Mouse (Mus musculus) megakaryocyte, embryonic 14.5 days (primary cell): Measurements from ENCODE around the gene Samd4b. TPM values are rescaled to one million over a fixed set of nuclear protein-coding genes. Genes with fewer than 3 reads are reported as not detected.

Source experiments
- H3K27me3 ChIP-seq: replicated peaks from 2 replicates; pipeline ENCODE3; 2012; ENCODE audit warnings: inconsistent platforms
- H3K36me3 ChIP-seq: replicated peaks from 2 replicates; pipeline ENCODE3; 2012; ENCODE audit warnings: low read length, inconsistent platforms, mixed read lengths
- H3K4me1 ChIP-seq: 2 replicates; pipeline ENCODE4 v1.6.1; 2012; ENCODE audit warnings: inconsistent platforms
- H3K4me3 ChIP-seq: replicated peaks from 2 replicates; pipeline ENCODE3; 2012; ENCODE audit warnings: moderate library complexity, mild to moderate bottlenecking, inconsistent platforms
- H3K9me3 ChIP-seq: 2 replicates; pipeline ENCODE4 v1.6.1; 2012; ENCODE audit warnings: inconsistent platforms
- FLI1 ChIP-seq: IDR thresholded peaks from 2 replicates; pipeline ENCODE4 v1.6.1; 2012; ENCODE audit warnings: low read length, inconsistent platforms, mixed read lengths
- GATA1 ChIP-seq: IDR thresholded peaks from 3 replicates; pipeline ENCODE4 v1.6.1; 2012; ENCODE audit warnings: mixed read lengths, low read length, inconsistent platforms, borderline replicate concordance
- polyA plus RNA-seq: library from polyadenylated mRNA; stranded (reverse); fragments of >175 nt; gene quantifications from 2 replicates; pipeline ENCODE4 v1.2.3, GENCODE M21; 2012; ENCODE audit warnings: low replicate concordance; ENCODE audit not compliant: insufficient read depth

Gene Samd4b
- polyA plus RNA-seq, 1 experiment: 125 TPM

DNA sequence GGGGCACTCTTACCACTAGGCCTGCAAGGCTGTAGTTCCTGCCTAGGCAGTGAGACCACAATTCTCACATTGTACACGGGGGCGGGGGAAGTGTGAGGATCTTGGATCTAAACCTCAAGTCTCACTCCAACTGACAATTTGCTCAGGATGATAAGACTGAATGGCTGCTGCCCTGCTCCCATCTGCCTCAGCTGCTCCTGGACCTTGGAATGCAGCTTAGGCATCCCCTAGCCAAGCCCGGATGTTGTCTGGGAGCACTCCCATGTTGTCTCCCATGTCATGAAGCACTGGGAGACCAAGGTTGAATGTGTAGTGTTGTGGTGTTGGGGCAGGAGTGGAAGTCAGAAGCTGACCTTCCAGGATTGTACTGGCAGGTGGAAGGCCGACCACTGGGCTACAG, 30.4 kb downstream of the Samd4b start:
- H3K9me3 ChIP-seq: no peaks in the 10 kb centered on the region
- TF ChIP-seq GATA1 (no peak), FLI1 (no peak)
- no peak overlapping the region for H3K4me3 ChIP-seq
- peaks cover 70% of the 10 kb centered on the region for H3K36me3 ChIP-seq
- H3K27me3 ChIP-seq: no peaks in the 10 kb centered on the region
- H3K4me1 ChIP-seq: peaks cover 65% of the 10 kb centered on the region

DNA sequence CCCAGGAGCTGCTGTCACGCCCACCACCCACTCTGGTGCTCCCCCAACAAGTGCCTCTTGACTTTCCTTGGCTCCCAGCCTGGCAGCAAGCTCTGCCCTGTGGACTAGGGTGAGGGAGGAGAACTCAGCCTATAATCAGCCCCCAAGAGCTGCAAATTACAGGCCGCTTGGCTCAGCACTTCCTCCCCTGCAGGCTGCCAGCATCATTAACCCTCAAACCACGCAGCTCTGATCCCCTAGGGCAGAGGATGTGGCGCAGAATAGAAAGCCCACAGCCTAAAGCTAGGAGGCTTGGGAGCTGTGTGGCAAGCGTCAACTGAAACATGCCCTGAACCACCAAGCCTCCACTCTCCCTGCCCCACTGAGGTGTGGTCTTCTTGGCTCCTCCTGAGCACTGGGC, 32.5 kb downstream of the Samd4b start:
- H3K4me3 ChIP-seq: no peak overlapping the region
- no peaks in the 10 kb centered on the region for H3K9me3 ChIP-seq
- TF ChIP-seq FLI1: no peak
- TF ChIP-seq GATA1: no peak
- H3K27me3 ChIP-seq: no peaks in the 10 kb centered on the region
- H3K36me3 ChIP-seq: peaks cover 87% of the 10 kb centered on the region
- peaks cover 60% of the 10 kb centered on the region for H3K4me1 ChIP-seq

DNA sequence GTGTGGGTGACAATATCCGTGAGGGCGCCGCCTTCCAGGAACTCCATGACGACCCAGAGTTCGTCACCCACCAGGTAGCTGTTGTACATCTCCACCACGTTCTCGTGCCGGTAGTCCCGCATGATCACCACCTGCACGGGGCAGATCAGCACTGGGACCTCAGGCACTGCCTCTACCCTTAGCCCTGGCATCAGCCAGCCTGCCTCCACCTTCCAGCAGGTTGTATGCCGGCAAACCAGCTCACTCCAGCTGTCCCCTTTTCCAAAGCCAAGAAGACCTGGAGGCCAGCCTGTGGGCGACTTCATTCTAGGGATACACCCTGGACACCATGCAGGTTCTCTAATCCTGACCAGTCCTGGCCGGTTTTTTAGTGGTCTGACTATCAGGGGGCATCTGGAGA, 35.0 kb downstream of the Samd4b start:
- peaks cover 70% of the 10 kb centered on the region for H3K4me1 ChIP-seq
- H3K27me3 ChIP-seq: no peaks in the 10 kb centered on the region
- H3K36me3 ChIP-seq: peaks cover 90% of the 10 kb centered on the region
- H3K9me3 ChIP-seq: no peaks in the 10 kb centered on the region
- TF ChIP-seq FLI1 (no peak), GATA1 (no peak)
- H3K4me3 ChIP-seq: no peak overlapping the region

DNA sequence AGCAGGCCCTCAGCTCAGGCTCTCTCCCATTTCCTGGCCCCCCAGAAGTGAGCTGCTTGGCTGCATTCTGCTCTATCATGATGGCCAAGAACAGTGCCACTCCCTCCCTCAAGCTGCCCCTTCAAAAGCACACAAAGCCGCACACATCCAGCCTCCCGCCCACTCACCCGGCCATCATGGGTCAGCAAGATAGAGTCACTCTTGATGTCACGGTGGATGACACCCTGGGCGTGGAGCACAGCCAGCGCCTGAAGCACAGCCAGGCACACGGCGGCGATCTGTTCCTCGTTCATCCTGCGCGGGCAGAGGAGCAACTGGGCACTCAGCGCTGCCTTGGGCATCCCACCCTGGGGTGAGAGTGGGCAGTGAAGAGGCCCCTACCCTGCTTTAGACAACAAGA, 35.6 kb downstream of the Samd4b start:
- peaks cover 70% of the 10 kb centered on the region for H3K4me1 ChIP-seq
- H3K36me3 ChIP-seq: peaks cover 84% of the 10 kb centered on the region
- no peak for TF ChIP-seq FLI1
- no peak for TF ChIP-seq GATA1
- no peaks in the 10 kb centered on the region for H3K9me3 ChIP-seq
- no peak overlapping the region for H3K4me3 ChIP-seq
- no peaks in the 10 kb centered on the region for H3K27me3 ChIP-seq

DNA sequence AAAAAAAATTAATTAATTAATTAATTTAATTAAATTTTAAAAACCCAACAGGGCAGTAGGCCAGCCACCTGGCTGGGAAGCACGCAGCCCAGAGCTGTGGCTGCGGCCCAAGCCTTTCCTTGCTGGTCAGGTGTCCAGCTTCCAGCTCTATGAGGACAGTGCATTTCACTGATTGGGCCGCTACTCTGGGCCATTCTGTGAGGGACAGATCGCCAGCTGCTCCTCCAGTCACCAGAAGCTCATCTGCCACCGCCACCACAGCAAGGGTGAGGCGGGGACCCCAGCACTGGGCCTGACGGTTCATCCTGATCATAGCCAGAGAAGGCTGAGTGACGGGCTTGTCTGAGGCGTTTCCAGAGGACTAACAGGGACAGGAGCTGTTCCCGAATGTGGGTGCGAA, 36.0 kb downstream of the Samd4b start:
- Histone ChIP-seq H3K4me1 (peaks cover 70% of the 10 kb centered on the region), H3K9me3 (no peaks in the 10 kb centered on the region), H3K4me3 (no peak overlapping the region), H3K27me3 (no peaks in the 10 kb centered on the region), H3K36me3 (peaks cover 80% of the 10 kb centered on the region)
- TF ChIP-seq FLI1 (no peak), GATA1 (no peak)

DNA sequence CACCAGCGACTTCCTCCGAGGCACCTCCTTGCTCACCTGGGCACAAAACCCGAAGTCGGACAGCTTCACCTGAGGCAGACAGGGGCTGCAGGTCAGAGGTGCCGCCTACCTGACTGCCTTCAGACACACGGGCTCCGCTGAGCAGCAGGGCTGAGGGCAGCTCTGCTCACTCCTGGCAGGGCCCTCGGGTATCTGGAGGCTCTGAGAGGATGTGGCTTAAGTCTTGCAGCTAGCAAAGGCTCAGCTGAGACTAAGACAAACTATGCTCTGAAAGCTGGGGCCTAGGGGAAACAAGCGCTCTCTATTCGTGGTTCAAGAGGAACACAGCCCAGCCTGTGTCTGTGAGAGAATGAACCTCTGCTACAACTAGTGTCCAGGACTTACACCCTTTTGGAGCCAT, 37.1 kb downstream of the Samd4b start:
- H3K4me3 ChIP-seq: no peak overlapping the region
- peaks cover 70% of the 10 kb centered on the region for H3K4me1 ChIP-seq
- H3K36me3 ChIP-seq: peaks cover 69% of the 10 kb centered on the region
- no peaks in the 10 kb centered on the region for H3K9me3 ChIP-seq
- no peaks in the 10 kb centered on the region for H3K27me3 ChIP-seq
- TF ChIP-seq GATA1 (no peak), FLI1 (no peak)

DNA sequence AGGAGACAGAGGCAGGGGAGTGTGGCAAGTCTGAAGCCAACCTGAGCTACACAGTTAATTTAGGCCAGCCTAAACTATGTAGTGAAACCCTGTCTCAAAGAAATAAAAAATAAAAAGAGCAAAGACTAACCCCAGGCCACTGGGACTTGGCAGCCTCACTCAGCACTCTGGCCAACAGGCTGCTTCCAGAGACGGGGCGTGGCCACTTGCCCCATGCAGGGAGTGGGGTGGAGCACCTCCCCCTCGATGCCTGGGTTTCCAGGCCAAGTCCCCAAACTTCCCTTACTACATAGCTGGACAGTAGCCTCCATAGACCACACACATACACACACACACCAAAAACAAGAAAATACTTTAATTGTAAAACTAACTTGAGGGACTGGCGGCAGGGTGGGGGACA, 39.5 kb downstream of the Samd4b start:
- no peaks in the 10 kb centered on the region for H3K9me3 ChIP-seq
- peaks cover 46% of the 10 kb centered on the region for H3K36me3 ChIP-seq
- TF ChIP-seq FLI1 (no peak), GATA1 (no peak)
- no peaks in the 10 kb centered on the region for H3K27me3 ChIP-seq
- H3K4me3 ChIP-seq: no peak overlapping the region
- peaks cover 60% of the 10 kb centered on the region for H3K4me1 ChIP-seq

DNA sequence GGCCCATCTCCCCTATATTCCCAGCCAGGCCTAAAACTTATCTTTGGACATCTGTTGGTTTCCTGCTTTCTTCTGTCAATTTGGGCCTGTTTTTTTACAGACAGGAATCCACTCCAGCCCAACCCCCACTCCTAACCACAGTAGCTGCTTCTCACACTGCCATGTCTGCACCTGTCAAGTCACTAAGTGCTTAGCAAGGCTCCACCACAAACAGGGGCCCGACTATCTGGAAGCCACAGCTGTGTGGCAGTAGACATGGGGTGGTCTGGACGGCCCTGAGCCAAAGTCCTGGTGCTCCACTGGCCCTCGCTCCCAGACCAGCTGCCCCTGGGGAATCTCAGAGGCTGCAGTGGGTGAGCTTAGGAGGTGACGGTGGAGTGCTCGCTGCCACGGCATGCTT, 40.2 kb downstream of the Samd4b start:
- Histone ChIP-seq H3K4me3 (peak overlapping the region; percentile 59), H3K27me3 (peaks cover 3% of the 10 kb centered on the region), H3K9me3 (peaks cover 6% of the 10 kb centered on the region), H3K4me1 (peaks cover 63% of the 10 kb centered on the region), H3K36me3 (peaks cover 38% of the 10 kb centered on the region)
- TF ChIP-seq FLI1 (no peak), GATA1 (no peak)

DNA sequence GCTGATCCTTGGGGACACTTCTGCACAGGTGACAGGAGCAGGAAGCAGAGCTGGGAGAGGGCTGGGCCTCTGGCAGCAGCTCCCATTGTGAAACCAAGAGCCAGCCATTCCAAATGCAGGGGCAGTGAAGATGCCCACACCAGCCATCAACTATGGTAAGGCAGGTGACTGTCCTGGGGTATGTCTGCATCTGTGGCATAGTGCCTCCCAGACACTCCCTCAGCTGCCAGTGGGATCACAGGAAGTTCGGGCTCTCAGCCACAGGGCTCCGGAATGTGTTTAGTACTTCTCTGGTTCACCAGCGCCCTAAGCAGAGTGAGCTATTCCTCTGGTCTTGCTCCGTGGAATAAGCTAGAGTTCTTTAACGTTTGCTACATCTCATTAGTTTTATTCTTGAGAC, 40.9 kb downstream of the Samd4b start:
- Histone ChIP-seq H3K36me3 (peaks cover 32% of the 10 kb centered on the region), H3K4me3 (no peak overlapping the region), H3K4me1 (peaks cover 56% of the 10 kb centered on the region), H3K9me3 (peaks cover 12% of the 10 kb centered on the region), H3K27me3 (peaks cover 3% of the 10 kb centered on the region)
- TF ChIP-seq FLI1: no peak
- TF ChIP-seq GATA1: no peak

DNA sequence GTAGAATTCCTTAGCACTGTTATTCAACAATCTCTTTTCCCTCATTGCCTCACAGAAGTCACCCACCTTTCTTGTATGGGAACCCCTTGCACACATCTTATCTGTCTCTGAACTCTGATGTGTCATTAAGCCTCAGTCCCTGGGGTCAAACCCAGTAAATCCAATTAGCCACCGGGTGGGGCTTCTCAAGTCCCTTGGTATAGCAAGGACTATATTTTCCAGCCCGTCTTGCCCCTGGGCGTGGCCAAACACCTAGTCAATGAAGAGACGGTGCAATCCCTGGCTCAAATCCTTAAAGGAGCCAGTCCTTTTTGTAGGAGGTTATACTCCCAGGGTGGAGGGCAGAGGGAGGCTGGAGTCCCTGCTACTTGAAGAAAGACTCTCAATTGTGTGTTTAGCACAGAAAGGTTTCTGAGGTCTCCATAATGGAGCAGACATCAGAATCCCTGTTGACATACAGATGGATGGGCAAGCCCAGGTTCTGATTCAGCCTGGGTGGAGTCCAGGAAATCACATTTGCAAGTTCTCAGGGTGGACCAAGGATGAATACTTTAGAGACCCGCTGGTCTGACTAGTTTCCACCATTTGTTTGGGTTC, 41.9 kb downstream of the Samd4b start:
- peaks cover 26% of the 10 kb centered on the region for H3K36me3 ChIP-seq
- H3K4me1 ChIP-seq: peaks cover 51% of the 10 kb centered on the region
- peaks cover 3% of the 10 kb centered on the region for H3K27me3 ChIP-seq
- H3K9me3 ChIP-seq: peaks cover 12% of the 10 kb centered on the region
- TF ChIP-seq GATA1 (no peak), FLI1 (no peak)
- no peak overlapping the region for H3K4me3 ChIP-seq

DNA sequence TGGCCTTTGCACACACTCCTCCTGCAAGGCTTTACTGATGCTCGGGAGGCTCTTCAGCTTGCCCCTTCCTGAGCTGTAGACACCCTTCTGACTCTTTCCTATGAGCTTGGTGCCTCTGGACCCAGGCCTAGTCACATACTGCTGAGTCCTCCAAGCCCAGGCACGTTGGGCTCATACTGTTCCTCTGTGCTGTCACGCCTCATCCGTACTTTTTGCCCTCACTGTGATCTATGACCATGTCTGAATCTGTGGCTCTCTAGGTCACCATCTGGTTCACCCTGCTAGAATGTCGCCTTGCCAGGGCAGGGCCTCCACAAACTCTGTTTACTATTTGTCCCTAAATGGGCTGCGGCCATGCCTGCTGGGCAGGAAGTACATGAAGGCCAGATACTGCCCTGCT, 44.9 kb downstream of the Samd4b start:
- no peak for TF ChIP-seq GATA1
- no peak for TF ChIP-seq FLI1
- H3K9me3 ChIP-seq: peaks cover 12% of the 10 kb centered on the region
- peaks cover 44% of the 10 kb centered on the region for H3K4me1 ChIP-seq
- no peaks in the 10 kb centered on the region for H3K36me3 ChIP-seq
- H3K4me3 ChIP-seq: no peak overlapping the region
- peaks cover 3% of the 10 kb centered on the region for H3K27me3 ChIP-seq
